10 mouse cellular contexts compared by ENCODE assay signal in genomic region chr13:37579775-37580174, GRCm38 (mm10).
DNase-seq lines count a peak whose midpoint lies in the region; ATAC-seq and TF ChIP-seq lines count a peak whose summit lies in the region.
"Had no signal": no experiment of that assay in that cellular context is flagged by ENCODE, and none has a peak within 500 bp of the region (broad histone marks: within the 10 kb centered on the region; RNA-seq: fewer than 3 reads in every experiment).

No protein-coding gene starts in this region.

- H3K9ac ChIP-seq in hindbrain, embryonic 12.5 days: no peak overlapping the region
- H3K9ac ChIP-seq in midbrain, embryonic 15.5 days: no peak overlapping the region

- DNase-seq in cerebellum, adult 2 months: peak; percentile 11 to 28
- DNase-seq in cerebellum, postnatal 36 days: peak; percentile 20 to 23
- no peak for DNase-seq in frontal cortex, postnatal 25 days (ENCODE audit: low spot score in 2 of 2)
- DNase-seq in T-cell, adult 2 months (ENCODE audit: low spot score): no peak
- DNase-seq: right cerebral cortex, postnatal 25 days; thymus, postnatal 25 days had no signal

- no peak overlapping the region for H3K4me3 ChIP-seq in cerebellum, adult 2 months (replicated peaks; ENCODE audit: insufficient read depth, low read depth, low read length)
- H3K4me3 ChIP-seq in hindbrain, embryonic 12.5 days: no peak overlapping the region
- no peak overlapping the region for H3K4me3 ChIP-seq in midbrain, embryonic 15.5 days
- H3K4me3 ChIP-seq: megakaryocyte, embryonic 14.5 days had no signal

- no peaks in the 10 kb centered on the region for H3K4me1 ChIP-seq in cerebellum, adult 2 months (ENCODE audit: control insufficient read depth, insufficient read depth, low read length)
- peaks cover 3% of the 10 kb centered on the region; the same call in 1 of the 2 replicates for H3K4me1 ChIP-seq in hindbrain, embryonic 12.5 days
- H3K4me1 ChIP-seq in midbrain, embryonic 15.5 days: peaks cover 4% of the 10 kb centered on the region; the same call in 1 of the 2 replicates

- H3K27me3 ChIP-seq in cerebellum, adult 2 months (ENCODE audit: control insufficient read depth, insufficient read depth, low read length): no peaks in the 10 kb centered on the region
- H3K27me3 ChIP-seq in hindbrain, embryonic 12.5 days: no peaks in the 10 kb centered on the region
- H3K27me3 ChIP-seq in midbrain, embryonic 15.5 days (replicated peaks): no peaks in the 10 kb centered on the region

- no peak overlapping the region for H3K27ac ChIP-seq in cerebellum, adult 2 months (ENCODE audit: insufficient read depth, low read length)
- 0 out of 2 replicates have a peak overlapping the region, but pooled peaks have one; percentile 35 for H3K27ac ChIP-seq in hindbrain, embryonic 12.5 days
- H3K27ac ChIP-seq in midbrain, embryonic 15.5 days: peak overlapping the region; percentile 68

- TF ChIP-seq POLR2A in cerebellum, adult 2 months (IDR thresholded peaks at IDR 0.05; ENCODE audit: borderline replicate concordance, insufficient read depth, low read length): no peak

- H3K36me3 ChIP-seq in hindbrain, embryonic 12.5 days: no peaks in the 10 kb centered on the region
- H3K36me3 ChIP-seq in midbrain, embryonic 15.5 days (replicated peaks): no peaks in the 10 kb centered on the region

- 13% methylated on average over 11 of the region's 11 CpGs for WGBS in cerebellum, adult 2 months
- 46% methylated on average over 11 of the region's 11 CpGs for WGBS in hindbrain, embryonic 12.5 days
- 16% methylated on average over 11 of the region's 11 CpGs for WGBS in midbrain, embryonic 15.5 days

- TF ChIP-seq CTCF in cerebellum, adult 2 months (IDR thresholded peaks at IDR 0.05; ENCODE audit: borderline replicate concordance, insufficient read depth, low read depth, low read length): no peak

- H3K9me3 ChIP-seq in hindbrain, embryonic 12.5 days (replicated peaks): no peaks in the 10 kb centered on the region
- no peaks in the 10 kb centered on the region for H3K9me3 ChIP-seq in midbrain, embryonic 15.5 days
- H3K9me3 ChIP-seq: megakaryocyte, embryonic 14.5 days had no signal

- H3K4me2 ChIP-seq in hindbrain, embryonic 12.5 days (replicated peaks): no peak overlapping the region
- no peak overlapping the region for H3K4me2 ChIP-seq in midbrain, embryonic 15.5 days

- no peak for ATAC-seq in hindbrain, embryonic 12.5 days (ENCODE audit: low FRiP score)
- peak; percentile 84 for ATAC-seq in midbrain, embryonic 15.5 days (replicated peaks)
- ATAC-seq in megakaryocyte-erythroid progenitor cell, adult 5-6 weeks (replicated peaks; ENCODE audit: low FRiP score, low TSS enrichment, poor library complexity, severe bottlenecking): no peak

Comparison
In these comparisons a context has a peak if more than half of its experiments do, and no peak if none do; other contexts are left out.
1. DNase-seq: peak in cerebellum, adult 2 months (2 of 2) and cerebellum, postnatal 36 days (2 of 2); none in frontal cortex, postnatal 25 days (0 of 2) and T-cell, adult 2 months (single experiment).